8 mouse cellular contexts compared by ENCODE assay signal in the genomic region with DNA sequence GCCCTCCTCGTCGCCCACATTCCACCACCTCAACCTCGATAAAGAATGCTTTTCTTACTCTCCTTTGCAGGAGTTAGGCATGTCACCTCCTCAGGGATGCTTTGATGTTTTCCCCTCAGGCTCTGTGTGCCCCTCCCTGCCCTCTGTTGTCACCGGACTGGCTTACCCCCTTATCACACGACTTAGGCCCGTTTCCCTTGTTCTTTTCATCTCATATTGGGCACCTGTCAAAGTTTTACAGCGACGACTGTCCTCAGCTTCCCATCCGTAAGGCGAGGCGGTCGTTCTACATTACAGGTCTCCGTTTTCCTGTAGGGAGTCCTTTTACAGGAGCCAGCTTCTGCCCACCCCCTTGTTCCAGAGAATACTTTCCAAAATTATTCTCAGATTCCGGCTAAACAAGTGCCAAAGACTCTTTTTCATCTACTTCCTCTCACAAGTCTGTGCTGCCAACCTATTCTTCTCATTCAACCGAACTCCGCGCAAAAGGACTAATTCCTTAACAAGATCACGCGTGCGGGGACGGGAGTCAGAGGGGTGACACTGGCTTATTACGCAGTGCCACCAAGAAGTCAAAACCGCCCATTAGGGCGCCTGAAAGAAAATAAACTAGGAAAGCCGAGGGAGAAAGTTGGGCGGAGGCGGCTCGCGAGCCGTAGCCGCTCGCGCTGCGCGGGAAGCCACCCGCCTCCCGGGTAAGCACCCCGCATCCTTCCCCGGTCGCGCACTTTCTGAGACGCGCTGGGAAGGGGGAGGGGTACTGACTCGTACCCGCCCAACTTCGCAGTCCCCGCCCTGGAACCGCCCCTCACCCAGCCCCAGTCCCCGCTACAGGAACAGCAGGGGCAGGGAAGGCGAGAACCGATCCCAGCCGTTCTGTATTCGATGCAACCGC. TPM values are rescaled to one million over a fixed set of nuclear protein-coding genes. Genes with fewer than 3 reads are reported as not detected.
A peak's percentile ranks its signal among the peaks of the same experiment; 100 is the strongest.
DNase-seq lines count a peak whose midpoint lies in the region; ATAC-seq and TF ChIP-seq lines count a peak whose summit lies in the region.

No protein-coding gene starts in this region.

- no peaks in the 10 kb centered on the region for H3K36me3 ChIP-seq in forebrain, embryonic 11.5 days (ENCODE audit: control insufficient read depth, insufficient read depth, low read length)

- H3K4me3 ChIP-seq in lung, adult 2 months (replicated peaks; ENCODE audit: extremely low read depth, low read depth, low read length) = peak overlapping the region; percentile 81
- H3K4me3 ChIP-seq in forebrain, embryonic 11.5 days (ENCODE audit: low read depth, low read length) = peak overlapping the region; percentile 59

- H3K27ac ChIP-seq in forebrain, embryonic 11.5 days (ENCODE audit: low read depth, low read length) = peak overlapping the region; percentile 44; the same call in 1 of the 2 replicates

- H3K27me3 ChIP-seq in forebrain, embryonic 11.5 days (ENCODE audit: control insufficient read depth, insufficient read depth, low read length) = peaks cover 31% of the 10 kb centered on the region

- ATAC-seq in forebrain, embryonic 11.5 days (replicated peaks; ENCODE audit: low FRiP score) = peak; percentile 90
- peak; percentile 42 for ATAC-seq in monocyte, adult 5-6 weeks (replicated peaks; ENCODE audit: insufficient number of reproducible peaks, low FRiP score, low TSS enrichment, poor library complexity, severe bottlenecking)

- peaks cover 12% of the 10 kb centered on the region for H3K4me1 ChIP-seq in lung, adult 2 months (ENCODE audit: control insufficient read depth, insufficient read depth, low read length)
- no peaks in the 10 kb centered on the region for H3K4me1 ChIP-seq in forebrain, embryonic 11.5 days (replicated peaks; ENCODE audit: control insufficient read depth, insufficient read depth, low read length)

- no peaks in the 10 kb centered on the region for H3K9me3 ChIP-seq in forebrain, embryonic 11.5 days (ENCODE audit: control insufficient read depth, low read length)

- H3K4me2 ChIP-seq in forebrain, embryonic 11.5 days (ENCODE audit: low read depth, low read length, severe bottlenecking) = peak overlapping the region; percentile 71

- peak; percentile 13 for DNase-seq in lung, adult 2 months
- no peak for DNase-seq in lung, postnatal 4 days
- DNase-seq in WW6 (ENCODE audit: low read depth, low spot score) = peak; percentile 77
- peak; percentile 93 for DNase-seq in forebrain, embryonic 11.5 days (ENCODE audit: low spot score)
- peak; percentile 95 for DNase-seq in kidney, postnatal 10 days
- DNase-seq in Muller cell, postnatal 12 days (ENCODE audit: inconsistent ontology term) = no peak
- no peak for DNase-seq in spleen, postnatal 14 days (ENCODE audit: low spot score in 2 of 2)

- TF ChIP-seq CTCF in lung, adult 2 months (IDR thresholded peaks at IDR 0.05; ENCODE audit: insufficient read depth, low read length) = no peak

- TF ChIP-seq POLR2A in lung, adult 2 months (IDR thresholded peaks at IDR 0.05; ENCODE audit: borderline replicate concordance, extremely low read depth, low read depth, low read length) = no peak

- 4% methylated on average over 53 of the region's 54 CpGs for WGBS in lung, adult 2 months
- WGBS in forebrain, embryonic 11.5 days = under 1% methylated on average over 50 of the region's 54 CpGs

- peak overlapping the region; percentile 60 for H3K9ac ChIP-seq in forebrain, embryonic 11.5 days (ENCODE audit: low read length)

RNA-seq across cellular contexts. Expression of a gene that starts 0.7 kb away (rescaled TPM):
- polyA plus RNA-seq in lung, adult 2 months (2012; rRNA removed) = 16.4 and 24.0 TPM in 2 replicates
- polyA plus RNA-seq in forebrain, embryonic 11.5 days (2014; fragmentation: Nextera tagmentation; extraction: Ambion mirVana) = 4.4 and 4.5 TPM in 2 replicates
- total RNA-seq in monocyte, adult 5-6 weeks (2017) = 9.5 to 14.7 TPM (median 11.9 TPM) in 3 replicates

RNA-seq across cellular contexts. Expression of a gene that starts 14.1 kb away (rescaled TPM):
- polyA plus RNA-seq in lung, adult 2 months (2012; rRNA removed) = 1.1 and 1.8 TPM in 2 replicates
- polyA plus RNA-seq in forebrain, embryonic 11.5 days (2014; fragmentation: Nextera tagmentation; extraction: Ambion mirVana) = 0.35 and 0.56 TPM in 2 replicates
- total RNA-seq in monocyte, adult 5-6 weeks (2017) = 1.9 TPM in 1 of 3 replicates, not detected in the others

RNA-seq across cellular contexts. Expression of a gene that starts 33.2 kb away (rescaled TPM):
- polyA plus RNA-seq in lung, adult 2 months (2012; rRNA removed) = 1.9 and 2.2 TPM in 2 replicates
- polyA plus RNA-seq in forebrain, embryonic 11.5 days (2014; fragmentation: Nextera tagmentation; extraction: Ambion mirVana) = 8.2 and 8.8 TPM in 2 replicates
- total RNA-seq in monocyte, adult 5-6 weeks (2017) = 17.2 to 22.9 TPM (median 19.8 TPM) in 3 replicates

RNA-seq across cellular contexts. Expression of a gene that starts 33.8 kb away (rescaled TPM):
- 6.4 and 6.8 TPM in 2 replicates for polyA plus RNA-seq in lung, adult 2 months (2012; rRNA removed)
- polyA plus RNA-seq in forebrain, embryonic 11.5 days (2014; fragmentation: Nextera tagmentation; extraction: Ambion mirVana) = 19.8 and 23.0 TPM in 2 replicates
- 6.7 to 16.7 TPM (median 15.7 TPM) in 3 replicates for total RNA-seq in monocyte, adult 5-6 weeks (2017)

Comparison
In these comparisons a context has a peak if more than half of its experiments do, and no peak if none do; other contexts are left out.
1. DNase-seq: peak in lung, adult 2 months (single experiment), WW6 (single experiment), forebrain, embryonic 11.5 days (single experiment) and kidney, postnatal 10 days (single experiment); none in lung, postnatal 4 days (0 of 2), Muller cell, postnatal 12 days (single experiment) and spleen, postnatal 14 days (0 of 2).